Mouse (Mus musculus) ES-Bruce4 (cell line): ENCODE results near the gene Ncoa4.

ENCODE experiments used
- CTCF ChIP-seq: IDR thresholded peaks from one replicate; pipeline ENCODE4 v1.8.1; 2011; ENCODE audit warnings: low read depth, low read length
- EP300 ChIP-seq: IDR thresholded peaks from 2 replicates; pipeline ENCODE4 v1.6.1; 2011; ENCODE audit warnings: low read depth, low read length; ENCODE audit not compliant: insufficient read depth

DNA sequence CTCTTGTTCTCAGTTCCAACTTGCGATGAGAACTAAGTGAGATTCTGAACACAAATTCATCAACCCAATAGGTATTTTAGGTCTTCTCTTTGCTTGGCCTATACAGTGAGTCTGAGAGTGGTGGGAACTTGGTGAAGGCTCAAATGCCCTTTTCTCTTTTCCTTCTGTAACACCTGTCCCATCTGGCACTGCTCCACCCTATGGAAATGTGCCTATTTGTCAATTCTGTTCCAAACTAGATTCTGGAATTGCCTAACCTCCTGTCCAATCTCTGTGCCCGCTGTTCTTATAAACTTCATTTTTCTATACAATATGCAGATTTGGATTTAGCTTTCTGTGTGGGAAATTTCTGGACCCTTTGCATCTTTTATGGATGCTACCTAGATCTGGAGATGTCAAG lies 6.5 kb upstream of the Ncoa4 start:
- no peak for TF ChIP-seq EP300
- TF ChIP-seq CTCF, result no peak
